Mouse (Mus musculus): ENCODE measurements around the gene Slc6a19. TPM values are rescaled to one million over a fixed set of nuclear protein-coding genes. Genes with fewer than 3 reads are reported as not detected.

The Slc6a19 gene
- polyA plus RNA-seq, 1 experiment from 2014 or later: not detected

DNA sequence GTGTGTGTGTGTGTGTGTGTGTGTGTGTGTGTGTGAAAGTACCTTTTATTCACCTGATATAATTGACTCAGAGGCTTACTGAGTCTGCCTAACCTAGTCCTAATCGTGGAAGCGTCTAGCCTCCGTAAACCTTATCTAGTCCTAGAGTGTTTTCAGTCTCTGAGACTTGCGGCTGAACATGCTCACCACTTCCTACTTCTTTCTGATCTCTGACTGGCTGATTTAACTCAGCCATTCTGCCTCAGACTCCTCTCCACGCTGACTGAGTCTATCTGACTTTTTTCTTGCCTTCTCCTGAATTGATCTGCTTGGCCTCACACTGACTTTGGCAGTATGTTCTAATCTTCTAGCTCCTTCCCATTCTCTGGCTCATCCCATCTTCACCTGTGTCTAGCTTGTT lies 20.6 kb upstream of the Slc6a19 start:
- H3K36me3 ChIP-seq (ENCODE audit: control insufficient read depth, insufficient read depth, low read length): no peaks in the 10 kb centered on the region
- no peak overlapping the region for H3K4me3 ChIP-seq (ENCODE audit: low read depth, low read length)
- 0 out of 2 replicates have a peak, but pooled peaks cover 2% of the 10 kb centered on the region for H3K27me3 ChIP-seq (ENCODE audit: control insufficient read depth, insufficient read depth, low read length)
- no peak overlapping the region for H3K9ac ChIP-seq (ENCODE audit: low read depth, low read length)
- no peak overlapping the region for H3K27ac ChIP-seq (ENCODE audit: low read depth, low read length)
- ATAC-seq (replicated peaks; ENCODE audit: insufficient number of reproducible peaks, low FRiP score, low TSS enrichment): no peak
- 28% methylated on average over 5 of the region's 5 CpGs for WGBS (ENCODE audit: insufficient replicate concordance)
- no peaks in the 10 kb centered on the region for H3K9me3 ChIP-seq (replicated peaks; ENCODE audit: control insufficient read depth, low read length)
- no peak overlapping the region for H3K4me2 ChIP-seq
- H3K4me1 ChIP-seq (ENCODE audit: control insufficient read depth, insufficient read depth, low read length): peaks cover 3% of the 10 kb centered on the region; the same call in 1 of the 2 replicates

GRCm38 (mm10) chr13:73723081-73723668 lies 18.5 kb upstream of the Slc6a19 start:
- H3K27me3 ChIP-seq (ENCODE audit: control insufficient read depth, insufficient read depth, low read length): 0 out of 2 replicates have a peak, but pooled peaks cover 2% of the 10 kb centered on the region
- ATAC-seq (replicated peaks; ENCODE audit: insufficient number of reproducible peaks, low FRiP score, low TSS enrichment): 0 out of 2 replicates have a peak, but pooled peaks have one; percentile 29
- 40% methylated on average over 8 of the region's 8 CpGs for WGBS (ENCODE audit: insufficient replicate concordance)
- H3K9me3 ChIP-seq (replicated peaks; ENCODE audit: control insufficient read depth, low read length): no peaks in the 10 kb centered on the region
- no peak overlapping the region for H3K27ac ChIP-seq (ENCODE audit: low read depth, low read length)
- no peaks in the 10 kb centered on the region; the same call in 1 of the 2 replicates for H3K4me1 ChIP-seq (ENCODE audit: control insufficient read depth, insufficient read depth, low read length)
- H3K36me3 ChIP-seq (ENCODE audit: control insufficient read depth, insufficient read depth, low read length): no peaks in the 10 kb centered on the region
- H3K4me3 ChIP-seq (ENCODE audit: low read depth, low read length): no peak overlapping the region
- H3K4me2 ChIP-seq: no peak overlapping the region
- no peak overlapping the region for H3K9ac ChIP-seq (ENCODE audit: low read depth, low read length)

GRCm38 (mm10) chr13:73720241-73720640 lies 15.6 kb upstream of the Slc6a19 start:
- H3K4me2 ChIP-seq: no peak overlapping the region
- H3K4me1 ChIP-seq (ENCODE audit: control insufficient read depth, insufficient read depth, low read length): no peaks in the 10 kb centered on the region; the same call in 1 of the 2 replicates
- H3K36me3 ChIP-seq (ENCODE audit: control insufficient read depth, insufficient read depth, low read length): no peaks in the 10 kb centered on the region
- no peaks in the 10 kb centered on the region for H3K27me3 ChIP-seq (ENCODE audit: control insufficient read depth, insufficient read depth, low read length)
- 82% methylated on average over 4 of the region's 4 CpGs for WGBS (ENCODE audit: insufficient replicate concordance)
- H3K4me3 ChIP-seq (ENCODE audit: low read depth, low read length): no peak overlapping the region
- H3K9me3 ChIP-seq (replicated peaks; ENCODE audit: control insufficient read depth, low read length): no peaks in the 10 kb centered on the region
- no peak overlapping the region for H3K9ac ChIP-seq (ENCODE audit: low read depth, low read length)
- no peak overlapping the region for H3K27ac ChIP-seq (ENCODE audit: low read depth, low read length)
- ATAC-seq (replicated peaks; ENCODE audit: insufficient number of reproducible peaks, low FRiP score, low TSS enrichment): no peak

DNA sequence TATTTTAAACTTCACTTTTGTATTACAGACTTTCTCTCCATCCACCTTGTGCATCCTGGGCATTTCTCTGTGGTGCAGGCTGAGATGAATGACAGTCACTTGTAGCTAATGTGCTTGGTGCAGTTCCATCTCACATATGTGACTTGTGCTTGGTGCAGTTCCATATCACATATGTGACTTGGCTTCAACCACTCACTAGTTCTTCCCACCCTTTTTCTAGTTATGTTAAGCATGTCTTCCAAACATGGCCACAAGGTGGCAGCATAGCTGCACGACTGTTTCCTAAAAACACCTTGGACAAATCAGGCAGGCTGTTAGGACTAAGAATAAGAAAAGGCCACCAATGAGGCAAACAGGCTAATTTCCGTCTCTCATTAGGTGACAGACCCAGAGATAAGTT lies 13.6 kb upstream of the Slc6a19 start:
- Histone ChIP-seq H3K27me3 (ENCODE audit: control insufficient read depth, insufficient read depth, low read length) (no peaks in the 10 kb centered on the region), H3K9ac (ENCODE audit: low read depth, low read length) (no peak overlapping the region), H3K27ac (ENCODE audit: low read depth, low read length) (no peak overlapping the region), H3K4me3 (ENCODE audit: low read depth, low read length) (no peak overlapping the region), H3K9me3 (replicated peaks; ENCODE audit: control insufficient read depth, low read length) (no peaks in the 10 kb centered on the region), H3K4me1 (ENCODE audit: control insufficient read depth, insufficient read depth, low read length) (no peaks in the 10 kb centered on the region; the same call in 1 of the 2 replicates), H3K36me3 (ENCODE audit: control insufficient read depth, insufficient read depth, low read length) (no peaks in the 10 kb centered on the region), H3K4me2 (no peak overlapping the region)
- no peak for ATAC-seq (replicated peaks; ENCODE audit: insufficient number of reproducible peaks, low FRiP score, low TSS enrichment)
- WGBS (ENCODE audit: insufficient replicate concordance): 3% methylated on average over 2 of the region's 2 CpGs

DNA sequence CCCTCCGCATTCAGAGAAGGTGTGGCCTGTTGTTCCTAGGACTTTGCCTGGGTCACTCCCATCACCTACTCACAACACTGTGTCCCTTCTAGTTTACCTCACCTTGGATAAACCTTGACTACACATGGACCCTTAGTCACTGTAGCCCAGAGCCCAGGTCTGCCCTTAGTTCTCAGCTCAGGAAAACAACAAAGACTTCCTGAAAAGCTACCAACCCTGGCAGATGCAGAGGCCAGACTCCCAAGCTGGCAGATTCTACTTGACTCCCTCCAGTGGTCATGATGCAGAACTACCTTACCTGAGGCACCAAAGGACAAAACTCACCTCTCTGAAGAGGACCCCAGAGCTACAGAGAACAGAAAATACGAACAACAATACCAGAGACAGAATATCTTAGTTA lies 9.4 kb upstream of the Slc6a19 start:
- Histone ChIP-seq H3K9ac (ENCODE audit: low read depth, low read length) (no peak overlapping the region), H3K36me3 (ENCODE audit: control insufficient read depth, insufficient read depth, low read length) (no peaks in the 10 kb centered on the region), H3K4me3 (ENCODE audit: low read depth, low read length) (no peak overlapping the region), H3K4me1 (ENCODE audit: control insufficient read depth, insufficient read depth, low read length) (no peaks in the 10 kb centered on the region), H3K27me3 (ENCODE audit: control insufficient read depth, insufficient read depth, low read length) (no peaks in the 10 kb centered on the region), H3K4me2 (no peak overlapping the region), H3K9me3 (replicated peaks; ENCODE audit: control insufficient read depth, low read length) (no peaks in the 10 kb centered on the region), H3K27ac (ENCODE audit: low read depth, low read length) (no peak overlapping the region)
- WGBS (ENCODE audit: insufficient replicate concordance): 49% methylated on average over 2 of the region's 2 CpGs
- ATAC-seq (replicated peaks; ENCODE audit: insufficient number of reproducible peaks, low FRiP score, low TSS enrichment): no peak

DNA sequence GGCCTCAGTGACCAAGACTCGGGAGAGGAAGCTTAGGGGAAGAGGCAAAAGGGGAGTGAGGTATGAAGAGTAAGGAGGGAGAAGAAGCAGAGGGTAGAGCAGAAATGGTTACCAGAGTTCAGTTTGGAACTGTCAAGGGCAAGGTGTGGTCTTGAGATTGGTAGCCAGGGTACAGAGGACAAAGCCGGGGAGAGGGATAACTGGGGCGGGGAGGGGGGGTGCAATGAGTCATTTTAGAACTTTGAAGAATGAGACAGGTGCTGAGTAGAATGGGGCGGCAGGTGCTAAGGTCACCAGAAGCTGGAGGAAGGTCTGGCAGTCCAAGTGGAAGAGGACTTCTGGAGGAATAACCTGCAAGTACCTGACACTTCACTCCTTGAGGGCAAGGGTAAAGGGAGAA lies 8.5 kb upstream of the Slc6a19 start:
- H3K4me3 ChIP-seq (ENCODE audit: low read depth, low read length): no peak overlapping the region
- no peaks in the 10 kb centered on the region for H3K36me3 ChIP-seq (ENCODE audit: control insufficient read depth, insufficient read depth, low read length)
- WGBS (ENCODE audit: insufficient replicate concordance): 76% methylated on average over 4 of the region's 4 CpGs
- no peaks in the 10 kb centered on the region for H3K9me3 ChIP-seq (replicated peaks; ENCODE audit: control insufficient read depth, low read length)
- no peaks in the 10 kb centered on the region for H3K4me1 ChIP-seq (ENCODE audit: control insufficient read depth, insufficient read depth, low read length)
- no peak overlapping the region for H3K27ac ChIP-seq (ENCODE audit: low read depth, low read length)
- H3K9ac ChIP-seq (ENCODE audit: low read depth, low read length): no peak overlapping the region
- no peak for ATAC-seq (replicated peaks; ENCODE audit: insufficient number of reproducible peaks, low FRiP score, low TSS enrichment)
- H3K4me2 ChIP-seq: no peak overlapping the region
- no peaks in the 10 kb centered on the region for H3K27me3 ChIP-seq (ENCODE audit: control insufficient read depth, insufficient read depth, low read length)

GRCm38 (mm10) chr13:73712228-73712627 lies 7.6 kb upstream of the Slc6a19 start:
- no peak overlapping the region for H3K4me2 ChIP-seq
- H3K27me3 ChIP-seq (ENCODE audit: control insufficient read depth, insufficient read depth, low read length): no peaks in the 10 kb centered on the region
- H3K4me3 ChIP-seq (ENCODE audit: low read depth, low read length): no peak overlapping the region
- H3K27ac ChIP-seq (ENCODE audit: low read depth, low read length): no peak overlapping the region
- ATAC-seq (replicated peaks; ENCODE audit: insufficient number of reproducible peaks, low FRiP score, low TSS enrichment): no peak
- H3K4me1 ChIP-seq (ENCODE audit: control insufficient read depth, insufficient read depth, low read length): no peaks in the 10 kb centered on the region
- H3K9ac ChIP-seq (ENCODE audit: low read depth, low read length): no peak overlapping the region
- H3K36me3 ChIP-seq (ENCODE audit: control insufficient read depth, insufficient read depth, low read length): no peaks in the 10 kb centered on the region
- no peaks in the 10 kb centered on the region for H3K9me3 ChIP-seq (replicated peaks; ENCODE audit: control insufficient read depth, low read length)
- WGBS (ENCODE audit: insufficient replicate concordance): 76% methylated on average over 3 of the region's 3 CpGs

- no peaks in the 10 kb centered on the region for H3K9me3 ChIP-seq (replicated peaks; ENCODE audit: control insufficient read depth, low read length)
- no peak overlapping the region for H3K9ac ChIP-seq (ENCODE audit: low read depth, low read length)
- no peak overlapping the region for H3K4me3 ChIP-seq (ENCODE audit: low read depth, low read length)
- 80% methylated on average over 5 of the region's 5 CpGs for WGBS (ENCODE audit: insufficient replicate concordance)
- no peaks in the 10 kb centered on the region for H3K36me3 ChIP-seq (ENCODE audit: control insufficient read depth, insufficient read depth, low read length)
- no peaks in the 10 kb centered on the region for H3K27me3 ChIP-seq (ENCODE audit: control insufficient read depth, insufficient read depth, low read length)
- no peak overlapping the region for H3K27ac ChIP-seq (ENCODE audit: low read depth, low read length)
- no peak overlapping the region for H3K4me2 ChIP-seq
- H3K4me1 ChIP-seq (ENCODE audit: control insufficient read depth, insufficient read depth, low read length): no peaks in the 10 kb centered on the region
- no peak for ATAC-seq (replicated peaks; ENCODE audit: insufficient number of reproducible peaks, low FRiP score, low TSS enrichment)
Observed at GRCm38 (mm10) chr13:73711803-73712202, 7.1 kb upstream of the Slc6a19 start.

GRCm38 (mm10) chr13:73711221-73711620 lies 6.6 kb upstream of the Slc6a19 start:
- Histone ChIP-seq H3K27me3 (ENCODE audit: control insufficient read depth, insufficient read depth, low read length) (no peaks in the 10 kb centered on the region), H3K4me1 (ENCODE audit: control insufficient read depth, insufficient read depth, low read length) (no peaks in the 10 kb centered on the region), H3K36me3 (ENCODE audit: control insufficient read depth, insufficient read depth, low read length) (no peaks in the 10 kb centered on the region), H3K4me3 (ENCODE audit: low read depth, low read length) (no peak overlapping the region), H3K9ac (ENCODE audit: low read depth, low read length) (no peak overlapping the region), H3K27ac (ENCODE audit: low read depth, low read length) (no peak overlapping the region), H3K9me3 (replicated peaks; ENCODE audit: control insufficient read depth, low read length) (no peaks in the 10 kb centered on the region), H3K4me2 (no peak overlapping the region)
- 84% methylated on average over 5 of the region's 5 CpGs for WGBS (ENCODE audit: insufficient replicate concordance)
- no peak for ATAC-seq (replicated peaks; ENCODE audit: insufficient number of reproducible peaks, low FRiP score, low TSS enrichment)
